Comparison of ENCODE assay signal across 8 mouse cellular contexts in genomic region chr13:37514641-37515305, GRCm38 (mm10).
DNase-seq lines count a peak whose midpoint lies in the region; ATAC-seq lines count a peak whose summit lies in the region.

No protein-coding gene starts in this region.

- peaks cover 33% of the 10 kb centered on the region for H3K4me1 ChIP-seq in lung, embryonic 15.5 days
- H3K4me1 ChIP-seq in forebrain, embryonic 15.5 days = peaks cover 21% of the 10 kb centered on the region
- H3K4me1 ChIP-seq in limb, embryonic 15.5 days = peaks cover 14% of the 10 kb centered on the region
- H3K4me1 ChIP-seq in stomach, embryonic 14.5 days (ENCODE audit: control insufficient read depth, insufficient read depth, low read length) = peaks cover 16% of the 10 kb centered on the region

- H3K36me3 ChIP-seq in lung, embryonic 15.5 days = no peaks in the 10 kb centered on the region
- H3K36me3 ChIP-seq in forebrain, embryonic 15.5 days = no peaks in the 10 kb centered on the region
- no peaks in the 10 kb centered on the region for H3K36me3 ChIP-seq in limb, embryonic 15.5 days
- no peaks in the 10 kb centered on the region for H3K36me3 ChIP-seq in stomach, embryonic 14.5 days (ENCODE audit: control insufficient read depth, insufficient read depth, low read length)

- no peak for DNase-seq in lung, postnatal 14 days
- DNase-seq in layer of hippocampus, postnatal 25 days (ENCODE audit: extremely low spot score in 1 of 2, low spot score in 1 of 2) = no peak
- DNase-seq in ovary, postnatal 14 days (ENCODE audit: low spot score) = no peak
- DNase-seq in layer of hippocampus, postnatal 14 days (ENCODE audit: low spot score in 2 of 2) = no peak

- H3K4me2 ChIP-seq in lung, embryonic 15.5 days = peak overlapping the region; percentile 42; the same call in 1 of the 2 replicates
- peak overlapping the region; percentile 38 for H3K4me2 ChIP-seq in forebrain, embryonic 15.5 days (replicated peaks)
- no peak overlapping the region for H3K4me2 ChIP-seq in limb, embryonic 15.5 days
- 0 out of 2 replicates have a peak overlapping the region, but pooled peaks have one; percentile 26 for H3K4me2 ChIP-seq in stomach, embryonic 14.5 days (replicated peaks; ENCODE audit: low read depth, low read length)

- no peak for ATAC-seq in lung, embryonic 15.5 days (ENCODE audit: borderline replicate concordance, extremely low read depth, low FRiP score, low TSS enrichment)
- ATAC-seq in forebrain, embryonic 15.5 days (replicated peaks) = no peak
- ATAC-seq in limb, embryonic 15.5 days (ENCODE audit: insufficient number of reproducible peaks, low FRiP score, low TSS enrichment, low read depth) = no peak
- no peak for ATAC-seq in stomach, embryonic 14.5 days (ENCODE audit: insufficient number of reproducible peaks, insufficient read depth, low FRiP score, low read depth)

- no peaks in the 10 kb centered on the region for H3K27me3 ChIP-seq in lung, embryonic 15.5 days
- H3K27me3 ChIP-seq in forebrain, embryonic 15.5 days = no peaks in the 10 kb centered on the region
- no peaks in the 10 kb centered on the region for H3K27me3 ChIP-seq in limb, embryonic 15.5 days
- no peaks in the 10 kb centered on the region for H3K27me3 ChIP-seq in stomach, embryonic 14.5 days (ENCODE audit: control insufficient read depth, insufficient read depth, low read length)

- H3K27ac ChIP-seq in lung, embryonic 15.5 days = peak overlapping the region; percentile 88
- peak overlapping the region; percentile 85 for H3K27ac ChIP-seq in forebrain, embryonic 15.5 days (replicated peaks)
- H3K27ac ChIP-seq in limb, embryonic 15.5 days = peak overlapping the region; percentile 79
- H3K27ac ChIP-seq in stomach, embryonic 14.5 days (ENCODE audit: low read length) = peak overlapping the region; percentile 91

- no peak overlapping the region for H3K9ac ChIP-seq in lung, embryonic 15.5 days
- no peak overlapping the region for H3K9ac ChIP-seq in forebrain, embryonic 15.5 days (replicated peaks)
- no peak overlapping the region for H3K9ac ChIP-seq in limb, embryonic 15.5 days
- no peak overlapping the region; the same call in 1 of the 2 replicates for H3K9ac ChIP-seq in stomach, embryonic 14.5 days (replicated peaks; ENCODE audit: low read depth, low read length)

- 67% methylated on average over 12 of the region's 12 CpGs for WGBS in lung, embryonic 15.5 days
- 77% methylated on average over 12 of the region's 12 CpGs for WGBS in forebrain, embryonic 15.5 days
- WGBS in limb, embryonic 15.5 days = 69% methylated on average over 12 of the region's 12 CpGs
- 63% methylated on average over 12 of the region's 12 CpGs for WGBS in stomach, embryonic 14.5 days

- H3K9me3 ChIP-seq in lung, embryonic 15.5 days = no peaks in the 10 kb centered on the region
- H3K9me3 ChIP-seq in forebrain, embryonic 15.5 days = no peaks in the 10 kb centered on the region
- no peaks in the 10 kb centered on the region for H3K9me3 ChIP-seq in limb, embryonic 15.5 days
- H3K9me3 ChIP-seq in stomach, embryonic 14.5 days (ENCODE audit: control insufficient read depth, low read depth, low read length) = no peaks in the 10 kb centered on the region

- no peak overlapping the region for H3K4me3 ChIP-seq in lung, embryonic 15.5 days
- H3K4me3 ChIP-seq in forebrain, embryonic 15.5 days = no peak overlapping the region
- no peak overlapping the region for H3K4me3 ChIP-seq in limb, embryonic 15.5 days
- no peak overlapping the region for H3K4me3 ChIP-seq in stomach, embryonic 14.5 days (ENCODE audit: low read depth, low read length)
